Mouse (Mus musculus): Measurements from ENCODE around the gene Gm9508. TPM values are rescaled to one million over a fixed set of nuclear protein-coding genes. Genes with fewer than 3 reads are reported as not detected.
A peak's percentile ranks its signal among the peaks of the same experiment; 100 is the strongest.
"Not testable (repeated sequence)": the region's sequence is repeated elsewhere in the genome, so short reads cannot be mapped to it uniquely, and the experiment has no call there.

Gene Gm9508
- total RNA-seq (2021), result not detected

DNA sequence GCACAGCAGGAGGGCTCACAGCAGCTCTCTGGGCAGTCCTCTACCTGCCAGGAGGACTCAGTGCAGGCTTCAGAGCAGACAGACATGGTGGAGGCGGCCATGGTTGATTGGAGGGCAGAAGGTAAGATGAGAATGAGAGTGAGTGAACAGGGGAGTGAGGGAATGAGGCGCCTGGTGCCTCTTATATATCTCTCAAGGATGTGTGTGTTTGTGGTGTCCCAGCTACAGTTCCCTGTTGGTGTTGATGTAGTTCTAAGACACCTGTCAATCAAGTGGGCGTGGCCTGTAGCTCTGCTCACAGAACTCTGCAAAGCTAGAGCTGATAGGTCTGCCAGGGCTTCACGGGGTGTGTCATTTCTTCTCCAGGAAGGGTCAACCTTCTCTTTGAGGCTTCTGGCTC lies at the start of gene Gm9508:
Gene Gm9508, minus strand, starts transcription at position 101 of the 400 bp plus-strand sequence.
- no peak for DNase-seq

DNA sequence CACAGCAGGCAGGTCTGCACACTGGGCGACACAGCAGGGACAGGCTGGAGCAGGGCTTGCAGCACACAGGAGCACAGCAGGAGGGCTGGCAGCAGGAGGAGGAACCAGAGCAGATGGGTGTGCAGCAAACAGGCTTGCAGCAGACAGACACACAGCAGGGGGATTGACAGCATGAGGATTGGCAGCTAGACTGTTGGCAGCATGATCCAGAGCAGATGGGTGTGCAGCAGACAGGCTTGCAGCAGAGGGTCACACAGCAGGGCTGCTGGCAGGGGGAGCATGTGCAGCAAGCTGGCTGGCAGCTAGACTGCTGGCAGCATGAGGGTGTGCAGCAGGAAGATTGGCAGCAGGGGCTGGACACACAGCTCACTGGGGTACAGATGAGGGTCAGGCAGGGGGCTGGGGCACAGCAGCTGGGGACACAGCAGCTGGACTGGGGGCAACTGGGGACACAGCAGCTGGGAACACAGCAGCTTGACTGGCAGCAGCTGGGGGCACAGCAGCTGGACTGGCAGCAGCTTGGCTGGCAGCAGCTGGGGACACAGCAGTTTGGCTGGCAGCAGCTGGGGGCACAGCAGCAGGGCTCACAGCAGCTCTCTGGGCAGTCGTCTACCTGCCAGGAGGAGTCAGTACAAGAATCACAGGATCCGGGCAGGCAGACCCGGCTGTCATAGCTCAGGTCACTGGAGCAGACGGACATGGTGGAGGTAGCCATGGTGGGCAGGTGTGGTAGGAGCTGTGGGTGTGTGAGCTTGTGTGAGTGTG lies 45.1 kb upstream of the Gm9508 start, which contains the start of gene Gm18596:
Gene Gm18596, minus strand, starts transcription at position 715 of the 765 bp plus-strand sequence.
- peak in 1 of 2 experiments; percentile 12 for DNase-seq

DNA sequence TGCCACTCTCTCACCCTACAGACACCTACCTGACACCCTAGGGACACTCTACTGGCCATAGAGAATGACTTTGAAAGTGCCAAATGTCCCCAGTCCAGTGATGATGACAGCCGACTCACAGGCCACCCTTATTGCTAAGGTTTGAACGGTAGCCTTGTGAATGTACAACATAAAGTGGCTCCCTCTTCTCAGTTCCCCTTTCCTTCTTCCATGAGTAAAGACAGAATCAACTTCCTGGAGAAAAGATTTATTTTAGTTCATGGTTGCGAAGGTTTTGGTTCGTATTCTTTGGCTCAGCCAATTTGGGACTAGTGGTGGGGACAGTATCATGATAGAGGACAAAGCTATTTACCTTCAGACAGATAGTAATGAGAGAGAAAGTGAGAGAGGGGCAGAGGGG lies 41.9 kb upstream of the Gm9508 start:
- DNase-seq, result no peak

DNA sequence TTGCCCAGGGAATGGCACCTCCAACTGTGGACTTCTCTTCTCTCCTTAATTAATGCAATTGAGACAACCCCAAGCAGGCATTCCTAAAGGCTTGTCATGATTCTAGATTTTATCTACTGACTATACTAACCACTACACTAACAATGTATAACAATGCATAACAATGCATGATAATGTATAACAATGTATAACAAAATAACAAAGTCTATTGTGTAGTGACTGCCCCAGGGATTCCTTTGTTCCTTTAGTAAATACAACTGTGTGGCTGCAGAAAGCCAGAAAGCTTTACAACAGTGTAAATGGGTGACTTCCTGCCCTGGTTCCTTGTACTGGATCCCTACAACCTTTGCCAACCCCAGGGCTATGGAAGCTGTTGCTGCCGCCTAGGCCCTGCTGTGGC lies 38.9 kb upstream of the Gm9508 start:
- no peak for DNase-seq

DNA sequence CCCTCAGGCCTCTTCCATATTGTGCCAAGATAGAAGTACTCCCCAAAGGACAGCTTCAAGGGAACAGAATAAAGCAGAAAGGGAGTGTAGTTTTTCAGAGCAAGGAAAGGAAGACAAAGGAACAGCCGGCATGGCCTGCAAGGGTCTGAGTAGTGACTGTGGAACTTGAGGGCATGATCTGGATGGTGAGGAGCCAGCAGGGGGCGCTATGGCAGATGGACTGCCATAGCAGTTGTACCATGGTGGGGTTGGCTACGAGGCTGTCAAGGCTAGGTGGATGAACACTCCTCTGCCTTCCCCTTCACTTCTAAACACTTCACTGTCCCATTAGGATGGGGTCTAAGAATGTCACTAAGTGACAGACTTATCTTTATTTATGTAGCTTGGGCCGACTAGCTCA lies 32.2 kb upstream of the Gm9508 start:
- no peak for DNase-seq

DNA sequence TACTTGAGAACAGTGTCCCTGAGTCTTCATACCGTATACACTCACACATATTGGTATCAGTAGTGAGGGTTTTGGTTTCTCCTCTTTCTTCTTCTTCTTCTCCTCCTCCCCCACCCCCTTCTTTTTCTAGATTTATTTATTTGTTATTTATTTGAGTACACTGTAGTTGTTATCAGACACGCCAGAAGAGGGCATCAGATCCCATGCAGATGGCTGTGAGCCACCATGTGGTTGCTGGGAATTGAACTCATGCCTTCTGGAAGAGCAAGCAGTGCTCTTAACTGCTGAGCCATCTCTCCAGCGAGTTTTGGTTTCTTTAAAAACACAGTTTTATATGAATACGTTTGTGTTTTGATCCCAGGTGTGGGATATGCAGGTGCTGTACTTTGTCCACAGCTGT lies 31.2 kb upstream of the Gm9508 start:
- DNase-seq, result no peak

DNA sequence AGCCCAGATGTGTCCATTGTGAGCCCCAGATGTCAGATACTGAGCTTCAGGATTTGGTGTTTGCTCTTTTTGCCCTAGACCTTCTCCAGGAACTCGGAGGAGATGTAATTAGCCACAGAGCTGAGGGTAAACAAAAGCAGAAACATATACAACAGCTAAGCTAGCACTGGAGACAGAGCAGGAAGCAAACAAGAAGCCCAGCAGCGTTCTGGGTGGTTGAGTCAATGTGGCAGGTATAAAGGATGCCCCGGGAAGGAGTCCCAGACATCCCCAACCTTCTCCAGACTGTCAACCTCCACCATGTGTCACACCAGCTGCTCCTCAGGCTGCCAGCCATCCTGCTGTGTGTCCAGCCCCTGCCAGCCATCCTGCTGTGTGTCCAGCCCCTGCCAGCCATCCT lies 29.2 kb upstream of the Gm9508 start, which contains the start of gene Gm10100:
Gene Gm10100, plus strand, starts transcription at position 301 of the 400 bp plus-strand sequence.
- DNase-seq, result no peak

DNA sequence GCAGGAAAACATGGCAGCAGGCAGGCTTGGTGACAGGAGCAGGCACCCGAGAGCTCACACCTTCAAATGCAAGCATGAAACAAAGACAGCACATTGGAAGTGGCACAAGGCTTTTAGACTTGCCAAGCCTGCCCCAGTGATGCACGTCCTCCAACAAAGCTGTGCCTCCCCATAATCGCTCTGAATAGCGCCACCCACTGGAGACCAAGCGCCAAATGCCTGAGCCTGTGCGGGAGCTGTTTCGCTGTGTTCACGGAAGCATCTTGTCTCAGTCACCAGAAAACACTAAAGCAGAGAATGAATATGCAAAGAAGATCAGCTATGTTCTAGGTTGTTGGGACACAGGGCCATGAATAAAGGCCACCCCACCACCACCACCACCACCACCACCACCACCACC lies 27.8 kb upstream of the Gm9508 start:
- DNase-seq, result no peak

DNA sequence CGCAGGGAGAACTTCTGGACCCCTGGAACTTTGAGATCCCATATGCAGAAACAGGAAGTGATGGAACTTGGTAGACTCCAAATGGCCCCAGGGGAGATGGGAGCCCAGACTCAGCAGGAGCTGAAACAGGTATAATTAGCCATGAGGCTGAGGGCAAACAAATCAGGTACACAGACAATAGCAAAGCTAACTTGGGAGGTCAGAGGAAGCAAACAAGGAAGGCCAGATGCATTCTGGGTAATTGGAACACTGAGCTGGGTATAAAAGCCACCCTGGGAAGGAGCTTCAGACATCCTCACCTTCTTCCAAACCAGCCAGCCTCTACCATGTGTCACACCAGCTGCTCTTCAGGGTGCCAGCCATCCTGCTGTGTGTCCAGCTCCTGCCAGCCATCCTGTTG lies 23.3 kb upstream of the Gm9508 start, which contains the start of gene Krtap12-1:
Gene Krtap12-1, plus strand, starts transcription at position 301 of the 400 bp plus-strand sequence.
- DNase-seq, result not testable (repeated sequence)

DNA sequence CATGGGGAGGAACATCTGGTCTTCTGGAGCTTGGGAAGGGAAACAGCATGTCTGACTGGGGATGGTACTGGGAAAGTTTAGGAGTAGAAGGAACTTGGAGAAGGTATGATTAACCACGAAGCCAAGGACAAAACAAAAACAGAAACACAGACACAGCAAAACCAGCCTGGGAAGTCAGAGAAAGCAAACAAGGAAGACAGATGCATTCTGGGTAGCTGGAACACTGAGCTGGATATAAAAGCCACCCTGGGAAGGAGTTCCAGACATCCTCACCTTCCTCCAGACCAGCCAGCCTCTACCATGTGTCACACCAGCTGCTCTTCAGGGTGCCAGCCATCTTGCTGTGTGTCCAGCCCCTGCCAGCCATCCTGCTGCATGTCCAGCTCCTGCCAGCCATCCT lies 18.5 kb upstream of the Gm9508 start, which contains the start of gene Gm10142:
Gene Gm10142, plus strand, starts transcription at position 301 of the 400 bp plus-strand sequence.
- DNase-seq, result no peak

DNA sequence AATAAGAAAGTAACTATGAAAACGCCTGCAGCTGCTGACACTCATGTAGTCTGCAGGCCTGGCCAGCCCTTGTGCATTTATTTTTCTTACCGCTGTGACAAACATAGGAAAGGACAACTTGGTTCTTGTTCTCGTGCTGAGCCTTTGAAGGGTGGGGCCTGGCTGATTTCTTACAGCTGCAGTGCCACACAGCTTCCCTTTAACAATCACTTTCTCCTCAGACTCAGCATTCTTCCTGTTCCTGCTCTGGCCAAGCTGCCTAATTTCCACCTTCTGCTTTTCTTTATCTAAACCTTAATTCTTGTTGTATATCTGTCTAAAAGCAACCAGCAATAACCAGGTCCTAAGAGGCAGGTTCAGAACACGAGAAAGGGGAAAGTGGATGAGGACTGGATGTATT lies 16.7 kb upstream of the Gm9508 start:
- DNase-seq, result no peak

DNA sequence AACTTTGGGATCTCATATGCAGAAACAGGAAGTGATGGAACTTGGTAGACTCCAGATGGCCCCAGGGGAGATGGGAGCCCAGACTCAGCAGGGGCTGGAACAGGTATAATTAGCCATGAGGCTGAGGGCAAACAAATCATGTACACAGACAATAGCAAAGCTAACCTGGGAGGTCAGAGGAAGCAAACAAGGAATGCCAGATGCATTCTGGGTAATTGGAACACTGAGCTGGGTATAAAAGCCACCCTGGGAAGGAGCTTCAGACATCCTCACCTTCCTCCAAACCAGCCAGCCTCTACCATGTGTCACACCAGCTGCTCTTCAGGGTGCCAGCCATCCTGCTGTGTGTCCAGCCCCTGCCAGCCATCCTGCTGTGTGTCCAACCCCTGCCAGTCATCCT lies 14.1 kb upstream of the Gm9508 start, which contains the start of gene Gm10024:
Gene Gm10024, plus strand, starts transcription at position 301 of the 400 bp plus-strand sequence.
- DNase-seq, result not testable (repeated sequence)

DNA sequence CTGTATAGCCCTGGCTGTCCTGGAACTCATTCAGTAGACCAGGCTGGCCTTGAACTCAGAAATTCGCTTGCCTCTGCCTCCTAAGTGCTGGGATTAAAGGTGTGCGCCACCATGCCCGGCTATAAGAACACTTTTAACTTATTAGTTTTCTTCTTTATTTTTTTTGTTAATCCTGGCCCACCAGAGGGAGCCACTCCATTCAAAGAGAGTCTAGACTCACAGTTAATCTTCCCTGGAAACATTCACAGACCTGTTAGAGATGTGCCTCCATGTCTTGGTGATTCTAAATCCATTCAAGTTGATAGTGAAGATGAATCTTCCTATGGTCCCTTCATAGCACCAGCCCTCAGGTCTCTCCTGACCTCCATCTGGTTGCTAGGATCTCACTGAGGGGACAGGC lies 12.8 kb upstream of the Gm9508 start:
- no peak for DNase-seq

DNA sequence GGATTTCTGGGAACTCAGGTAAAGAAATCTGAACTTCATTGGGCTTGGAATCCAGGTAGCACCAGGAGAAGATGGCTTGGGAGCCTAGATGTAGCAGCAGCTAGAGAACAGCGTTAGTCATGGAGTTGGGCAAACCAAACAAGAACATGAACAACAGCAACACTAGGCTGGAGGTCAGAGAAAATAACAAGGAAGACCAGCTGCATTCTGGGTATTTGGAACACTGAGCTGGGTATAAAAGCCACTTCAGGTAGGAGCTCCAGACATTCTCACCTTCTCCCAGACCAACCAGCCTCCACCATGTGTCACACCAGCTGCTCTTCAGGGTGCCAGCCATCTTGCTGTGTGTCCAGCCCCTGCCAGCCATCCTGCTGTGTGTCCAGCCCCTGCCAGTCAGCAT lies 9.3 kb upstream of the Gm9508 start, which contains the start of gene Gm10272:
Gene Gm10272, plus strand, starts transcription at position 301 of the 400 bp plus-strand sequence.
- no peak for DNase-seq

DNA sequence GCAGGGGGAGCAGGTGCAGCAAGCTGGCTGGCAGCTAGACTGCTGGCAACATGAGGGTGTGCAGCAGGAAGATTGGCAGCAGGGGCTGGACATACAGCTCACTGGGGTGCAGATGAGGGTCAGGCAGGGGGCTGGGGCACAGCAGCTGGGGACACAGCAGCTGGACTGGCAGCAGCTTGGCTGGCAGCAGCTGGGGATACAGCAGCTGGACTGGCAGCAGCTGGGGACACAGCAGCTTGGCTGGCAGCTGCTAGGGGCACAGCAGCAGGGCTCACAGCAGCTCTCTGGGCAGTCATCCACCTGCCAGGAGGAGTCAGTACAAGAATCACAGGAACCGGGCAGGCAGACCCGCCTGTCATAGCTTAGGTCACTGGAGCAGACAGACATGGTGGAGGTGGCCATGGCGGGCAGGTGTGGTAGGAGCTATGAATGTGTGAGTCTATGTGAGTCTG lies 6.7 kb downstream of the Gm9508 start, which contains the start of gene Gm19402:
Gene Gm19402, minus strand, starts transcription at position 402 of the 452 bp plus-strand sequence.
- not testable (repeated sequence) for DNase-seq

DNA sequence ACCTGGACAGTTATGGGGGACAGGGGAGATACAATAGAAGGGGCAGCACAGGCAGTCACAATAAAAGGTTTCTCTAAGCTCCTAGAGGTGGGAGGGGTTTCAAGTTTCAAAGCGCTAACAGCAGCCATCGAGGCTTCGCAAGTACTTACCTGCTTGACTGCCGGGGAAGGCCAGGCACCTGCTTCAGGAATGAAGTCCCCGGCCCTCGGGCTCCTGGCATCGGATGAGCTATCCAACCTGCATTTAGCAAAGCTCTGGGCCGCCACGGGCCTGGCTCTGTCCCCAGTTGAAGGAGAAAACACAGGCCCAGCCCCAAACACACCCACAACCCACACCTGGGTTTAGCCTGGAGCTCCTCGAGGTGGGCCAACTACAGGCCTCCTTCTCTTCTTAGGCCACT lies 10.0 kb downstream of the Gm9508 start:
- DNase-seq, result no peak

DNA sequence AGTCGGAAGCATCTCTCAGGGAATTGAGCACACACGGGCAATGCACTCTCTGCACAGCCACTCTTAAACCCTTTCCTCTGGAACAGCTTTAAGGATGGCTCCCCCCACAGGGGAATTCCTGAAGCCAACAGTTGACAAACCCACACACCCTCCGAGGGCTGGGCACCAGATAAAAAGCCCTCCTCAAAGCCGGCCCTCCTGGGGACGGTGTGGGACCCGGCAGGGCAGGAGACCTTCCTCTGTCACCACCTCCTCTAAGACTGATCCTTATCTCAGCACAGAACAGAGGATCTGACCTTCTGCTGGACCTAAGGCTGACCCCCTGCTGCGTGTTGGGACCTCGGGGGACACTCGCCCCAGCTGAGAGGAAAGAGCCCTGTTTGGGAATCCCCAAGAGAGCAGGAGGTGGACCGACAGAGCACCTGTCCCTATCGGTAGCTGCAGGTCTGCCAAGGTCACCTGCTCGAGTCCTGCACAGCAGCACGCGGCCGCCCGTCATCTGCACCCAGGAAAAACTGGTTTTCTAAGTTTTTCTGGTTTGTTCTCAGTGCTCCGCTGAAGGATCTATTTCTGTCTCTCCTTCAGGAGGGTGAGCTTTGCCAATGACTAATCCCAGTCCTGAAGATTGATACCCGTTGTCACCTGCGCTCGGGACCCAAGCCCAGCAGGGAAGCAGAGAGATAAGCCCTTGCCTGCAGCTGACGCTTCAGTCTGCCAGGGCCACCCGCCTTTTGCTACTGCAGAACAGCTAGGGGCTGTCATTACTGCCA lies 11.0 kb downstream of the Gm9508 start, which contains the start of gene Tspear:
Gene Tspear, plus strand, starts transcription at position 675 of the 770 bp plus-strand sequence.
- no peak for DNase-seq

DNA sequence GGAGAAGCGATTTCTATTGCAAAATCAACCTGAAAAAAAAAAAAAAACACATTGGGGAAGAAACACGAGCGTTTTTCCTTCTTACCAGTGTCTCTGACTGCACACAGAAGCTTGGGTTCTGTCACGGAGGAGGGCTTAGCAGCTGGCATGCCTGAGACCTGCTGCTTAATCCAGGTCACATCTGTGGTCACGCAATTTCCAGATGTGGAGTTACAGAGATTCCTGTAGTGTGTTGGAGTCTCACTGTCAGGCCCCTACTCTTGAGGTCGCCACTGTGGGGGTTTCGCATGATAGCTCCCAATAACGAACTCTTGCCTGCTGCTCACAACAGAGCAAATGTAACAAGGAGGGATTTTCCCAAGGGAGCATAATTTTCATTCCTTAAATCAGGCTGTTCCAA lies 12.9 kb downstream of the Gm9508 start:
- no peak for DNase-seq

DNA sequence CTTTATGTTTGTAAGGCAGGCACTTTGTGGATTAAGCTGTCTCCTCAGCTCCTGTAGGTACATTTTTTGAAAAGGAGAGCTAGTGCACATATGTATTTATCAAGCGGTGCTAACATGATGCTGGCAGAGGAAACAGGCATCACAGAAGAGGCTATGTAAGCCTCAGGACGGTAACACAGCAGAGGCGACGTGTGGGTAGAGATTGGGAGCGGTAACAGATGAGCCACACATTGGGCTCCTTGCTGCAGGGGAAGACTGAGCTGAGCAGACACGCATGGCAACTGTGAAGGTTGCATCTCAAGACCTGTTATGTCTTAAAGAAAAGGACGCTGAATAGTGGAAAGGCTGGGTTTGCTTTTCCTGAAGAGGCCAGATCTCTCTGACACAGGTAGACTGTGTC lies 14.0 kb downstream of the Gm9508 start:
- DNase-seq, result no peak

DNA sequence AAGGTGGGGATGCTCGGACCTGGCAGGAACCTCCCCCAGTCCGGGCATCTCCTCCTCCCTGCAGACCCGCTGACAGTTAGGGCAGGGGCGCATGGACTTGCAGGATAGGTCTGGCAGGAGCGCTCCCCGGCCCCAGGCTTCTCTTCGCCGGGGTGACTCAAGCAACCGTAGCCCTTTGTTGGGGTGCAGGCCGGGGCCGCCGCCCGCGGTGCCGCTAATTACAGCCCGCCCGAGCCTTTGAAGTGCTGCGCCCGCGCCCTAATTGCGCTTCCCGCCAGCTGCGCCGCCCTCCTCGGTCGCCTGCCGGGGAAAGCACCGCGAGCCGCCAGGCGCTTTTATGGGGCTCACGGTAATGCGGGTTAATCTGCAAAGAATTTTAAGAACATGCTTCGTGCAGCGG lies 19.5 kb downstream of the Gm9508 start:
- DNase-seq, result no peak

DNA sequence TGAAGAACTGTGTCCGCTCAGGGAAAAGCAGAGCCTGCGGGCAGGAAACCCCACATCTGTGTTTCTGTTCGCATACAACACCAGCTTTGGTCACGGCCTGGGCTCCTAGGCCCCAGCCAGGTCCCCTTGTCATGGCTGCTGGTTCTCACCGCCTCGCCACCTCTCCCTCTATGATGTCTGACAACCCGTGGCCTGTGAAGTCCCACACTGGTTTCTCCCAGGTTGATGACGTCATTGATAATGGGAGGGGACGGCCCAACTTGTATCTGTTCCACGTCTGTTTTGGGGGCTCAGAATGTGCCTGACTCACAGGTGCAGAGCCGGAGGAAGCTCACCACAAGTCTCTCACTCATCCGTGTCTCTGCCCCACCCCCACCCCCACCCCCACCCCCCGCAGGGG lies 23.3 kb downstream of the Gm9508 start:
- no peak for DNase-seq

DNA sequence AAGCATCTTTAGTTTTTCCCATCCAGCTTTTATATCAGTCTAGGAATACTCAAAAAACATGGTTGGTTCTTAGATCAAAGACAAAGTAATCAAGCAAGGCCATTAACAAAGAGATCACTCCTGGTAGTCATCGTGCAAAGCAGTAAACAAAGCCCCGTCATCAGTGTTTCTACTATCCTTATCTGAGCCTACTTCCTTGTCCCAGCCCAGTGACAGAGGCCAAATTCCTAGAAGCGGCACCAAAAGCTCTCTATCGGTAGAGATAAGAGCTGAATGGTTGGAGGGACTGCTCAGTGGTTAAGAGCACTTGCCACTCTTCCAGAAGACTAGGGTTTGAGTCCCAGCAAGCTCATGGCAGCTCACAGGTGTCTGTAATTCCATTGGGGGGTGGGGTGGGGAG lies 25.5 kb downstream of the Gm9508 start:
- DNase-seq, result no peak

DNA sequence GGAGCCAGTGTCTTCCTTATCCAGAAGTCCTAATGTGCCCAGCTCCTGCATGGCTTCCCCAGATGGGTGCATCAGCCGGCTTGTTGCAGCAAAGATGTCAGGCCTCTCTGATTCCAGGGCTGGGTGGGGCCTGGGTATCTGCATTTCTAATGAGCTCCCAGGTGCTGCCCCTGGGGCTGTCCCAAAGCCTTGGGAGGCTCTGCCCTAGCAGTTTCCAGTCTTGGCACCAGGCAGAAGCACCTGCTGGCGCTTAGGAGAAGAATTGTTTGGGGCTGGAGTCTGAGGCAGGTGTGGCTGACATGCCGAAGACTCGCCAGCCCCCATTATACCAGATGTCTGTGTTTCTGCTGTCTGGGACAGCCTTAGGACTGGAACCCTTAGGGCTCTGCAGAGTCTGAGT lies 26.3 kb downstream of the Gm9508 start:
- DNase-seq, result no peak
